ENCODE assay signal across 23 mouse cellular contexts in genomic region chr2:58633791-58634190, GRCm38 (mm10).
"Had no signal": no experiment of that assay in that cellular context is flagged by ENCODE, and none has a peak within 500 bp of the region (broad histone marks: within the 10 kb centered on the region; RNA-seq: fewer than 3 reads in every experiment).

No protein-coding gene starts in this region.

- H3K9ac ChIP-seq: kidney, embryonic 15.5 days; limb, embryonic 12.5 days; limb, embryonic 15.5 days; liver, embryonic 14.5 days; liver, postnatal 0 days; lung, embryonic 14.5 days; midbrain, embryonic 12.5 days; midbrain, embryonic 15.5 days; neural tube, embryonic 12.5 days; neural tube, embryonic 15.5 days had no signal

- H3K27ac ChIP-seq: kidney, embryonic 15.5 days; left cerebral cortex, adult 2 months; limb, embryonic 12.5 days; limb, embryonic 15.5 days; liver, embryonic 14.5 days; macrophage; midbrain, embryonic 12.5 days; midbrain, embryonic 15.5 days; neural tube, embryonic 12.5 days; neural tube, embryonic 15.5 days; stomach, postnatal 0 days had no signal

- H3K4me2 ChIP-seq: kidney, embryonic 15.5 days; limb, embryonic 12.5 days; limb, embryonic 15.5 days; liver, embryonic 11.5 days; lung, embryonic 14.5 days; midbrain, embryonic 12.5 days; midbrain, embryonic 15.5 days; neural tube, embryonic 12.5 days; neural tube, embryonic 15.5 days had no signal

- H3K4me1 ChIP-seq: kidney, embryonic 15.5 days; limb, embryonic 12.5 days; limb, embryonic 15.5 days; midbrain, embryonic 12.5 days; midbrain, embryonic 15.5 days; neural tube, embryonic 12.5 days; neural tube, embryonic 15.5 days had no signal

- DNase-seq: kidney, postnatal 10 days; kidney, postnatal 36 days; layer of hippocampus, postnatal 36 days; left cerebral cortex, postnatal 4 days; liver, postnatal 0 days; lung, embryonic 14.5 days; right cerebral cortex, postnatal 4 days; thymus, adult 2 months; thymus, postnatal 14 days; thymus, postnatal 4 days had no signal

- H3K27me3 ChIP-seq: kidney, embryonic 15.5 days; limb, embryonic 12.5 days; limb, embryonic 15.5 days; midbrain, embryonic 15.5 days; neural tube, embryonic 12.5 days; neural tube, embryonic 15.5 days had no signal

- H3K4me3 ChIP-seq: kidney, embryonic 15.5 days; left cerebral cortex, adult 2 months; limb, embryonic 12.5 days; limb, embryonic 15.5 days; midbrain, embryonic 12.5 days; midbrain, embryonic 15.5 days; neural tube, embryonic 12.5 days; neural tube, embryonic 15.5 days had no signal

- H3K36me3 ChIP-seq: kidney, embryonic 15.5 days; limb, embryonic 12.5 days; limb, embryonic 15.5 days; midbrain, embryonic 12.5 days; midbrain, embryonic 15.5 days; neural tube, embryonic 12.5 days; neural tube, embryonic 15.5 days had no signal

- H3K9me3 ChIP-seq: kidney, embryonic 15.5 days; limb, embryonic 12.5 days; limb, embryonic 15.5 days; midbrain, embryonic 12.5 days; midbrain, embryonic 15.5 days; neural tube, embryonic 12.5 days; neural tube, embryonic 15.5 days had no signal

- ATAC-seq: liver, postnatal 0 days; lung, postnatal 0 days; midbrain, embryonic 15.5 days had no signal
